Mouse (Mus musculus): ENCODE measurements around the gene Acp2.
A peak's percentile ranks its signal among the peaks of the same experiment; 100 is the strongest.

The Acp2 gene

GRCm38 (mm10) chr2:91202222-91202971 lies at the start of gene Acp2, which contains the start of gene Nr1h3:
Gene Acp2 (plus strand): TSS chr2:91202885.
Gene Nr1h3 (minus strand): TSS chr2:91202834.
- DNase-seq (ENCODE audit: extremely low spot score): peak; percentile 98

DNA sequence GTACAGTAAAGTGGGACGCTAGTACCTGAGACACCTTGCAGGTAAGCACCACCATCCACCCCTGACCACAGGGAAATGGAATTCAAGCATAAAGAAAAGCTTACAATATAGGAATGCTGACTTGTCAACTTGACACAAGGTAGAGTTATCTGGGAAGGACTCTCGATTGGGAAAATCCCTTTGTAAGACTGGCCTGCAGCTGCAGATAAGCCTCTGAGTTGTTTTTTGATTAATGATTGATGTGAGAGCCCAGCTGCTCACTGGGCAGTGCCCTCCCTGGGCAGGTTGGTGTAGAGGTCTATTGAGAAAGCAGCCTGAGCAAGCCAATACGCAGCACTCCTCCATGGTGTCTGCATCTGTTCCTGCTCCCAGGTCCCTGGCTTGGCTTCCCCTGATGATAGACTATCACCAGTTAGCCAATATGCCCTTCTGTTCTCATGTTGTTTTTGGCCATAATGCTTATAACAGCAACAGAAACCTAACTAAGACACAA lies 49.8 kb upstream of the Acp2 start:
- no peak for DNase-seq (ENCODE audit: extremely low spot score)

- no peak for DNase-seq (ENCODE audit: extremely low spot score)
Measured at GRCm38 (mm10) chr2:91154091-91154490, 48.6 kb upstream of the Acp2 start.

GRCm38 (mm10) chr2:91157002-91157752 lies 45.5 kb upstream of the Acp2 start:
- DNase-seq (ENCODE audit: extremely low spot score): no peak

- no peak for DNase-seq (ENCODE audit: extremely low spot score)
Measured at GRCm38 (mm10) chr2:91160591-91160990, 42.1 kb upstream of the Acp2 start.

- no peak for DNase-seq (ENCODE audit: extremely low spot score)
Measured at GRCm38 (mm10) chr2:91162952-91163351, 39.7 kb upstream of the Acp2 start.

DNA sequence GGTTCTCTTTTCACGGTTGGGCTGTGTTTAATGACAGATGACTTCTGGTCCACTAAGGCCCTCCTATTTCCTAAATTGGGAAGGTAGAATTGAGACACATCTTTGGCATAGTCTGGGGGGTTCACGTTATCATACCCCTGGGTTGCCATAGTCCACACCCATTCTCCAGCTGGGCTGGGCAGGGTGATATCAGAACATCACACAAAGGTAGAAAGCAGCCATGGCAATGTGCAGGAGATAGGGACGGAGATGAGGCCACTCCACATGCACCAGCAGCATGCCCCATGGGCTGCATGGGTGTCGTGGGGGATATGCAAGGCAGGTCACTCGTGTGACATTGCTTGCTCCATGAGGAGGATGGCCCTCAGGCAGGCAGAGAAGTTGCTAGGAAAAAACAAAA lies 39.2 kb upstream of the Acp2 start:
- DNase-seq (ENCODE audit: extremely low spot score): no peak

DNA sequence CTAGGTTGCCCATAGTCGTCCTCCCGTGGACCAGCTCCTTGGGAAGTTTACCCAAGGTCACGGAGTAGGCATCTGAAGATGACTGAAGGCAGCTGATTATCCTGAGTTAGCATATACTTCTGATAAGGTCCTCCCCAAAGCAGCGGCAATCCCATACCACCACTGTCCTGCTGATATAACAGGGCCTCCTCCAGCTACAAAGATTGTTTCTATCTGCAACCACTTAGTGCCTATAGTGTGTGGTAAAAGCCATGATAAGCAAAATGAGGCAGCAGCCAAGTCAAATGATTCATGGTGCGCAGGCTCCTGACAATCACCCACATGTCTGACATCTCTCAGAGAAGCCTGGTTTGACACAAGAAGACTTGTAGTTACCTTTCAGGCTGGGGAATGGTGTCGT lies 37.7 kb upstream of the Acp2 start:
- DNase-seq (ENCODE audit: extremely low spot score): no peak

DNA sequence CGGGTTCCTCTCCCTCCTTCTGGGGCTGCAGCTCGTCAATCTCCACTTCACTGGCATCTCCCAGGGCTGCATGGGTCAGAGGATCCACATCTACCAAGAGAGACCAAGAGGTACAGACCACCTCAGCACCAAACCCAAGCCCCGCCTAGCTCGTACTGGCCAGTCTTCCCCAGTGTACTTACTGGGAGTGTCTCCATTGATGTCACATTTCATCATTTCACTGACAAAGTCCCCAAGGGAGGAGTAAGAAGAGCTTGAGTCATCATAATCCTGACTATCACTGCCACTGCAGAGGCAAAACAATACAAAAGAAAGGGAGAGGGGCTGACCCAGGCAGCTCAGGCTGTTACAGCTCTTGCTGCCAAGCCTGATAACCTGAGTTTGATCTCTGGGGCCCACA lies 35.1 kb upstream of the Acp2 start:
- no peak for DNase-seq (ENCODE audit: extremely low spot score)

- no peak for DNase-seq (ENCODE audit: extremely low spot score)
Measured at GRCm38 (mm10) chr2:91169587-91170322, 32.9 kb upstream of the Acp2 start.

DNA sequence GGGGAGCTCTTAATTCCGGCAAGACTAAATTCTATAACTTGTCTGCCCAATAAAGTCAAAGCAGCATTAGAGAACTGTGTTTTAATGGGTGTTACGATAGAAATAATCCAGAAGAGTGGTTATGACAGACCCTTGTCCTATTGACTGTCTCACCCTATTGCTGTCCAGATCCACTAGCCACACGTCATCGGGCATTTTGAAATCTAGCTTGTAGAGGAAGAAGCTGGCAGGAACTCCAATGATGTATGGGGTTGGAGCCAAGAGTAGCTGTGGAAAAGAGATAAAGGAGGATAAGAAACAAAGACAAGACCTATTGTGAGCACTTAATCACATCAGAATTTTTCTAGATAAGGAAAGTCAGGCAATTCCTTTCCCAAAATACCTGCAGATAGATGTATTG lies 27.2 kb upstream of the Acp2 start:
- DNase-seq (ENCODE audit: extremely low spot score): no peak

DNA sequence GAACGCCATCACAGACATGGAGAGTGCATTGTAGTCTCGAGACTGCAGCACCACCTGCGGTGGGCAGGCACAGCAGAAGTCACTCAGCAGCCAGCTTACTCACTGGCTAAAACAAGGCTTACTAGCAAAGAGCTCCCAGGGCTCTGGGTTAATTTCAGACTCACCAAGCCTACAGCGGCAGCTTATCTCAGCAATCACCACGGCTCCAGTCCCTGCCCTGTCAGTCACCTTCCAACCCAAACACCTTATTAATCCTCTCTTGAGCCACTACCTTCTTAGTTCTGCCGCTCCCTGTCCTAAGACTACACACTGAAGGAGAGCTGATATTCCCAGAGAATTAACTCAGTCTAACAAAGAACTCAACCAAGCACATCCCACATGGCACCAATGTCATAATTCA lies 26.5 kb upstream of the Acp2 start:
- no peak for DNase-seq (ENCODE audit: extremely low spot score)

DNA sequence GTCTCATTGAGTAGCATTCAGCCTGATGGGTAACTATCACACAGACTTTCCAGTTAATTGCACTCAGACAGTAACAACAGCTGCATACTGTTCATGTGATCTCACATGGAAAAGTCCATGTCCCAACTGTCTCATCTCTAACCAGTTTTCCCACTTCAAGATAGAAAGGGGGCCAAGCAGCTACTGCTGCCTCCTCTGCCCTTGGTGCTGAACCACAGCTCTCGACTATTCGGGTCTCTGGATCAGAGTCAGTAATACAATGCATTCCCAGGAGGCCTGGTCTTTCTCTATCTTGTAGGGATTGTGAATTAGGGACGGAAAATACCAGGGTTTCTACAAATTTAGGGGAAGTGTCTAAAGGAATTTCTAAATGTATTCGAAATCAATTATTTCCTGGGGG lies 22.9 kb upstream of the Acp2 start:
- DNase-seq (ENCODE audit: extremely low spot score): no peak

- DNase-seq (ENCODE audit: extremely low spot score): no peak
Measured at GRCm38 (mm10) chr2:91180706-91181105, 22.0 kb upstream of the Acp2 start.

- DNase-seq (ENCODE audit: extremely low spot score): no peak
Measured at GRCm38 (mm10) chr2:91182016-91182404, 20.7 kb upstream of the Acp2 start.

DNA sequence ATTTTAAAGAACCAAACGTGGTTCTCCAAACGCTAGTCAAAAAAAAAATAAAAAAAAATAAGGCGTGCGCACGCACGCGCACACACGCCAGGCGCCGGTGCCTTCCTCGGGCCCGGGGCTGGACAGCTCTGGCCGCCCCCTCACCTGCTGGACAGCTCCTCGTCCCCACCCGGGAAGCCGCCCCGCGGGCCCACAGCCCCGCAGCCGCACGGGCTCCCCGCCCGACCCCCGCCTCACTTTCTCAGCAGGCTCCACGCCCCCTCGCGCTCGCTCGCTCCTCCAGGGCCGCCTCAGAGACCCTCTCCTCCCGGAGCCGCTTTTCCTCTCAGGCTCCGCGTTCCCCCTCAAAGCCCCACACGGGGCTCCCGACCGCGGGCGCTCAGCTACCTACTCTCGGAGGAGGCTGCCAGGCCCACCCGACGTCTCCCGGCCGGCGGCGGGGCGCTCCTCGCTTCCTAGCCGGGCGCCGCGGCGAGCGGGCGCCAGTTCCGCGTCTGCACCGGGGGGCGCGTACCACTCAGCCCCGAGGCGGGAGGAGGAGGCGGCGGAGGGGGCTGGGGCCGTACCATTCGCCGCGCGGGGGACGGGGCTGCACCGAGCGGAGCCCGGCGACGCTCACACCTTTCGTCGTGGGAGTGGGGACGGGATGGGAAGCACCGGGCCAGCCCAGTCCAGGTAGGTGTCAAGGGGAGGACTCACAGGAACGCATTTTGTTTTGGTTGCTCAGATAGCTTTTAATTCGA lies 20.1 kb upstream of the Acp2 start:
- no peak for DNase-seq (ENCODE audit: extremely low spot score)

- DNase-seq (ENCODE audit: extremely low spot score): peak; percentile 97
Measured at GRCm38 (mm10) chr2:91183148-91183513, 19.6 kb upstream of the Acp2 start.

GRCm38 (mm10) chr2:91183711-91184405 lies 18.8 kb upstream of the Acp2 start, which contains the start of gene Madd:
Gene Madd (minus strand): TSS chr2:91183837.
- no peak for DNase-seq (ENCODE audit: extremely low spot score)

DNA sequence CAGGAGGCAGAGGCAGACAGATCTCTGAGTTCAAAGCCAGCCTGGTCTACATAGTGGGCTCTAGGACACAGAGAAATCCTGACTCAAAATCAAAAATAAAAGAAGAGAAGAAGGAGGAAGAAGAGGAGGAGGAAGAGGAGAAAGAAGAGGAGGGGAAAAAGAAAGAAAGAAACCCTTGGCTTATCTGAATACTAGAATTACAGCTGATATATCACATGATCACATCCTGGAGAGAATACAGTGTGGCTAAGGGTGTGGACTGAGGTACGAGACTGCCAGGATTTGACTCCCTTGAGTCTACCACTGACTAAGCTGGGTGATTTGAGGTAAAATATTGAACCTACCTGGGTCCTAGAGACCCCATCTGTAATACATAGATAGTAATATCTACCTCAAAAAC lies 16.5 kb upstream of the Acp2 start:
- DNase-seq (ENCODE audit: extremely low spot score): no peak

GRCm38 (mm10) chr2:91187431-91187830 lies 15.3 kb upstream of the Acp2 start:
- DNase-seq (ENCODE audit: extremely low spot score): no peak

DNA sequence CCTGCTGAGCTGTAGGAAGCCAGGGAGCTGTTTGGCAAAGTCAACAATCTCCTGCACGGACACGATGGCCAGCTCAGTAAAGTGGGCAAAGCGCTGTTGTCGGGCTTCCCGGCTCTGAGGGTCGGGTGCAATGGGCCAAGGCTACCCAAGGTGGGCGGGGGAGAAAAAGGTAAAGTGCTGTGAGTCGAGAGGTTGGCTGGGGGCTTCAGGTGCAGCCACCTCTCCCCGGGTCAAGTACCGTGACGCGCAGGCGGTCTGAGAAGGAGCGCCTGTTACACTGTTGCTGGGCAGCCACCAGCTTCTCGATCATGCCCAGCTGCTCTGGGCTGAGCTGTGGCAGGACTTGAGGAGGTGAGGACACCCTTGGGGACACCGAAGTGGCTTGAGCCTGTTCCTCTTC lies 12.2 kb upstream of the Acp2 start:
- no peak for DNase-seq (ENCODE audit: extremely low spot score)
